Mouse (Mus musculus): ENCODE measurements around the gene Abhd17a.

Gene Abhd17a

DNA sequence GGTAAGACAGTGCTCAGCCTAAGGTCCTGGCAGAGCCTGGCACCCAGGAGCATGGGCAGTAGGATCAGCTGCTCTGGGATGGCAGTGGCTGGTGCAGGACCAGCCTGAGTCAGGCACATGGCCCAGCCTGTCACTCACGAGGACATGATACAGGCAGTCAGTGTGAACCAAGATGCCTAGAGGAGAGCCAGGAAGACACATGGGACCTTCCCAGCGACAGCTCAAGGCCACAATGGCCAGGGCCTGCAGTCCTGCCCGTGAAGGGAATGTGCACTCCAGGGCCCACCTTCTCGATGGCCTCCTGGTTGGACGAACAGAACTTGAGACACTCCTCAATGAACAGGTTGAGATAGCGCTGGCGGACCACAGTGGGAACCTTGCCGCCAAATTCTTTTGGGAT, 44.6 kb downstream of the Abhd17a start:
- no peak for DNase-seq

DNA sequence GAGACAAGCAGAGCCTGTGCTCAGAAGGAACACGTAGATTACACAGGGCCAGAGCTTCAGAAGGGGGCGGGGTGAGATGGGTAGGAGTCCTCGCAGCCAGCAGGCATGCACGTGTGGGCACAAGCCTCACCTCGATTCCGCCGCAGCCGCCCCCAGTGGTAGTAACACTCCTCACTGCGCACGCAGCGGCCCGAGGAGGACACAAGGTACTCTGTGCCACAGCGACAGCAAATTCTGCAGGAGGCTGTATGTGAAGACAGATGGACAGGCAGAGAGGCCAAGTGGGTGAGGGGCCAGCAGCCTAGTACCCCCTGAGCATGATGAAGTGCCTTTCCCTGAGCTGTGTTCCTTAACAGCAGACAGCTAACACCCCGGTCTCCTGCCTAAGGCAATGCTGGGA, 46.3 kb downstream of the Abhd17a start:
- DNase-seq, result no peak

DNA sequence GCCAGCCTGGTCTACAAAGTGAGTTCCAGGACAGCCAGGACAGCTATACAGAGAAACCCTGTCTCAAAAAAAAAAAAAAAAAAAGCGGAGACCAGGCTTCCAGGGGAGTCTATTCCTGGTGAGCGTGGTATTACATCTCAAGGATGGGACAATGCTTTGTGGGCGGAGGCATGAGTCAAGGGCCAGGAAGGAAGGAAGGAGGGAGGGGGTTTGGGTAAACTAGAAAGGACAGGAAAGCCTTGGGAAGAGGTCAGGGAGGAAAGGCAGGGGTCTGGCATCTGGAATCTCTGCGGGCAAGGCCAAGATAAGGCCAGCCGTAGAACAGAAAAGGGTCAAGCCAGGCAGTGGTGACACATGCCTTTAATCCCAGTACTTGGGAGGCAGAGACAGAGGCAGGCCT, 50.6 kb downstream of the Abhd17a start:
- DNase-seq, result no peak

DNA sequence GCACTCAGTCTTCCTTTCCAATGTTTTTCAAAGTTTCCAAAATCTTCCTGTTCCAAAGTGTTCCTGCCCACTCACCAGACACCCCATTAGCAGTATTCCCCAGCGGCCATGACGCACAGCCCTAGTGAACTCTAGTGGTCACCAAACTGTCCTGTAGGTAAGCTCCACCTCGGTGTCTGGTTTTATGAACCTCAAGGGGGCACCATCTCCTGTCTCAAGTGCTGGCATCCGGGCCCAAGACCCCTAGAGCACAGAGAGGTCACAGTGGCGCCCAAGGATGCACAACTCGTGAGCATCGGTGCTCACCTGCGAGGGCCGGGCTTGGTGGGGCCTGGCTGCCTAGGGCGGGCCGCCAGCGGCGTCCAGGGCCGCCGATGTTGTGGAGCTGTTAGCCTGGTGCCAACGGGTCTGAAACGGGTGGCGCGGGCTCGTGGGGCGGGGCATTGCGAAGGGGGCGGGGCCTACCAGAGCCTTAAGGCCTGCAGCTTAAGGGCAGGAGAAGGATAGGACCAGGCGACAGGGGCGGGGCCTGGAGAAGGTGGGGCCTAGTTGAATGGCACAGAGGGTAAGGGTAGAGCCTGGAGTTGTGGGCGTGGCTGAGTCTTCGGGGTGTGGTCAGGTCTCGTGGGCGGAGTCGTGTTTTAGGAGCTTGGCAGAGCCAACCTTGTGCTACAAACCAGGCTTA, 51.3 kb downstream of the Abhd17a start, which contains the start of gene Atp8b3:
TSS of gene Atp8b3 (minus strand) at position 415 of the 685 bp plus-strand sequence.
- peak; percentile 91 to 92 for DNase-seq

DNA sequence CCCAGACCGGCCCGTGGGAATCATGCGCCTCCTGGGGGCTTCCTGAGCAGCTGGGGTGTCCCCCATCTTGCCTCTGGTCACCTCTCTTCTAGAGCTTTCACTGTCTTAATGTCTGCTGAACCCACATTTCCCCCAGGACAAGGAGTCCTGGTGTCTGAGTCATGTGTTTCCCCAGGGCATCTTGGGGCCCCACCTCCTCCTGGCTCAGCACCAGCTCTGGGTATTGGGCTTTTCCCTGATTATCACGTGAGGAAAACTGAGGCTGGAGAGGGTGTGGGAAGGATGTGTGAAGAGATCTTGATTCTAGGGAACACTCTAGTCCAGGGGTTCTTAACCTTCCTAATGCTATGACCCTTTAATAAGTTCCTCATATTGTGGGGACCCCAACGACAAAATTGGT, 52.0 kb downstream of the Abhd17a start:
- DNase-seq, result peak in 1 of 2 experiments; percentile 28

DNA sequence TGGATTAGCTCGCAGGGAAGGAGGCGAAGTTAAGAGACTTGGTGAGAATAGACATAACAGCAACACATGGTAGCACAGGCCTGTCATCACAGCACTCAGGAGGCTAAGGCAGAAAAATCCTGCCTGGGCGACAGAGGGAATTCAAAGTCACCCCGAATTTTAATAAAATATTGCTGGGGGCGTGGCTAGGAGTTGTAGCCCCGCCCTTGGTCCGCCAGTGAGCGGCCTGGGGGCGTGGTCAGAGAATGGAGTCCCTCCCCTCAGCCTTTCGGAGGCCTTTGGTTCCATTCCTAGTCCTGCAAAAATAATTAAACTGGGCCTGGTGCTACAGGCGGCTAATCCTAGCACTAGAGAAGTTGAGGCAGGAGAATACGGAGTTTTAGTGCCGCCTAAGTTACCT, 54.4 kb downstream of the Abhd17a start:
- no peak for DNase-seq

DNA sequence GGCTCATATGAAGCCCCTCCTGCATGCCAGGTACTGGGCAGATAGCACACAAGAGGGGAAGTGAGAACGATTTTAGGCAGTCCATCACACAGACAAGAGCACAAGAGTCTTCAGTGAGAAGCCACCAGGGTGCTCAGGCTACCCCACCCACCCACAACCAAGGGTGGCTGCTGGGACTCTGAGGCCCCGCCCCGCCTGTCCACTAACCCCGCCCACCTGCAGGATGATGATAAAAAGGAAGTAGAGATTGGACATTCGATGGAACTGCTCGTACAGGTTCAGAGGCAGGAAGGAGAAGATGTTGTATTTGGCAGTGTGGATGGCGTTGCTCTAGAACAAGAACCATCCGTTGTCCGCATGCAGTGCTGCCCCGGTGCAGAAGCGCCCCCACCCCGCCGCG, 55.1 kb downstream of the Abhd17a start:
- DNase-seq, result peak in 1 of 2 experiments; percentile 31

DNA sequence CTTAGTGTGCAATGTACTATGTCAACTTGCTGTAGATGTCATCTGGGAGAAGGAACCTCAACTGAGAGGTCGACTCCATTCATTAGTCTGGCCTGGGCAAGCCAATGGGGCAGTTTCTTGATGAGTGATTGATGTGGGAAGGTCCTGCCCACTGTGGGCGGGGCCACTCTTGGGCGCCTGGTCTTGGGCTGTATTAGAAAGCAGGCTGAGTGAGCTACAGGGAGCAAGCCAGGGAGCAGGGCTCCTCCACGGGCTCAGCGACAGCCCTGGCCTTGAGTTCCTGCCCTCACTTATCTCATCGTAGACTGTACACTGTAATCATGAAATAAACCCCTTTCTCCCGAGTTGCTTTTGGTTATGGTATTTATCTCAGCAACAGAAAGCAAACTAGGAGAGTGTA, 56.4 kb downstream of the Abhd17a start:
- DNase-seq, result peak in 1 of 2 experiments; percentile 22
